Mouse (Mus musculus) midbrain, postnatal 0 days (tissue): ENCODE measurements around the gene Gsap. TPM values are rescaled to one million over a fixed set of nuclear protein-coding genes. Genes with fewer than 3 reads are reported as not detected.

Experiments
- ATAC-seq: fragments of 200-750 bp; cut with Nextera tagmentation; 2 replicates; pipeline ENCODE4 v1.8.0; 2017; ENCODE audit warnings: moderate number of reproducible peaks, mild to moderate bottlenecking, moderate TSS enrichment, moderate library complexity; ENCODE audit not compliant: low FRiP score
- DNase-seq: peaks from one replicate; pipeline ENCODE4 v3.0.0-alpha.2; 2015; ENCODE audit warnings: low spot score
- H3K27ac ChIP-seq: fragments of 300-500 bp; sonication (generic); 2 replicates; pipeline ENCODE4 v1.5.1; 2014; ENCODE audit warnings: low read depth, mild to moderate bottlenecking, low read length, mixed read lengths
- H3K27me3 ChIP-seq: fragments of 300-500 bp; sonication (generic); 2 replicates; pipeline ENCODE4 v1.6.1; 2014; ENCODE audit warnings: low read length, control low read depth, mixed read lengths; ENCODE audit not compliant: insufficient read depth
- H3K36me3 ChIP-seq: fragments of 300-500 bp; sonication (generic); 2 replicates; pipeline ENCODE4 v1.6.1; 2014; ENCODE audit warnings: low read length, control low read depth, mixed read lengths; ENCODE audit not compliant: insufficient read depth
- H3K4me1 ChIP-seq: fragments of 300-500 bp; sonication (generic); 2 replicates; pipeline ENCODE4 v1.6.1; 2014; ENCODE audit warnings: mild to moderate bottlenecking, control low read depth, antibody characterized with exemption, low read length, mixed read lengths; ENCODE audit not compliant: insufficient read depth
- H3K4me2 ChIP-seq: fragments of 300-500 bp; sonication (generic); 2 replicates; pipeline ENCODE4 v1.6.1; 2014; ENCODE audit warnings: low read depth, mild to moderate bottlenecking, low read length, mixed read lengths; ENCODE audit not compliant: poor library complexity, severe bottlenecking
- H3K4me3 ChIP-seq: fragments of 300-500 bp; sonication (generic); 2 replicates; pipeline ENCODE4 v1.5.1; 2014; ENCODE audit warnings: low read depth, mild to moderate bottlenecking, low read length, moderate library complexity
- H3K9ac ChIP-seq: fragments of 300-500 bp; sonication (generic); replicated peaks from 2 replicates; pipeline ENCODE4 v1.6.1; 2014; ENCODE audit warnings: mild to moderate bottlenecking, low read length, moderate library complexity, mixed read lengths; ENCODE audit not compliant: poor library complexity, severe bottlenecking
- H3K9me3 ChIP-seq: fragments of 300-500 bp; sonication (generic); 2 replicates; pipeline ENCODE4 v1.6.1; 2016; ENCODE audit warnings: low read length, control low read depth
- CTCF ChIP-seq: IDR thresholded peaks from 2 replicates; pipeline ENCODE4 v1.5.1; 2016; ENCODE audit warnings: antibody characterized with exemption, mild to moderate bottlenecking
- WGBS: fragments of 180-500 bp; shearing (Covaris S2); extraction: QIAGEN DNeasy Blood & Tissue Kit; methylation state at CpG from one replicate; pipeline ENCODE4 v1.1.7; 2014; 5-methylcytosine and 5-hydroxymethylcytosine counted together
- polyA plus RNA-seq: library from polyadenylated mRNA; unstranded; fragments of >200 nt; fragmentation: Nextera tagmentation; extraction: Ambion mirVana; gene quantifications from 2 replicates; pipeline ENCODE4 v1.2.1, GENCODE M21; 2015
- total RNA-seq: library from RNA; depleted of rRNA; stranded (reverse); fragments of >200 nt; gene quantifications from 2 replicates; pipeline ENCODE4 v1.2.3, GENCODE M21; 2014

Gsap gene
- total and polyA plus RNA-seq, 2 experiments from 2014 or later = 5.3 to 7.2 TPM

- H3K27me3 ChIP-seq = no peaks in the 10 kb centered on the region
- H3K4me1 ChIP-seq = no peaks in the 10 kb centered on the region
- H3K4me2 ChIP-seq = no peak overlapping the region
- WGBS = 76% methylated on average over 8 of the region's 8 CpGs
- H3K27ac ChIP-seq = no peak overlapping the region
- H3K9ac ChIP-seq = no peak overlapping the region
- ATAC-seq (no peak), DNase-seq (no peak)
- H3K9me3 ChIP-seq = no peaks in the 10 kb centered on the region
- no peak overlapping the region for H3K4me3 ChIP-seq
- no peaks in the 10 kb centered on the region for H3K36me3 ChIP-seq
- TF ChIP-seq CTCF = no peak
Observed at GRCm38 (mm10) chr5:21264352-21265021, 78.4 kb downstream of the Gsap start.

GRCm38 (mm10) chr5:21265049-21265448, 79.0 kb downstream of the Gsap start:
- 13% methylated on average over 4 of the region's 4 CpGs for WGBS
- H3K4me2 ChIP-seq = no peak overlapping the region
- H3K4me3 ChIP-seq = no peak overlapping the region
- no peaks in the 10 kb centered on the region for H3K9me3 ChIP-seq
- ATAC-seq (peak; percentile 69), DNase-seq (peak; percentile 93)
- no peak overlapping the region for H3K9ac ChIP-seq
- 0 out of 2 replicates have a peak, but pooled peaks cover 3% of the 10 kb centered on the region for H3K36me3 ChIP-seq
- no peaks in the 10 kb centered on the region for H3K27me3 ChIP-seq
- H3K4me1 ChIP-seq = no peaks in the 10 kb centered on the region
- peak; percentile 97 for TF ChIP-seq CTCF
- no peak overlapping the region for H3K27ac ChIP-seq

GRCm38 (mm10) chr5:21267090-21267489, 81.0 kb downstream of the Gsap start:
- 91% methylated on average over 2 of the region's 2 CpGs for whole genome bisulfite sequencing
- DNase-seq (no peak), ATAC-seq (no peak)
- Histone ChIP-seq H3K4me3 (no peak overlapping the region), H3K27me3 (no peaks in the 10 kb centered on the region), H3K27ac (no peak overlapping the region), H3K9ac (no peak overlapping the region), H3K4me1 (no peaks in the 10 kb centered on the region), H3K36me3 (0 out of 2 replicates have a peak, but pooled peaks cover 4% of the 10 kb centered on the region), H3K4me2 (no peak overlapping the region), H3K9me3 (no peaks in the 10 kb centered on the region)
- TF ChIP-seq CTCF = no peak

- Histone ChIP-seq H3K9me3 (no peaks in the 10 kb centered on the region), H3K4me3 (no peak overlapping the region), H3K36me3 (0 out of 2 replicates have a peak, but pooled peaks cover 4% of the 10 kb centered on the region), H3K4me1 (no peaks in the 10 kb centered on the region), H3K9ac (no peak overlapping the region), H3K4me2 (no peak overlapping the region), H3K27ac (no peak overlapping the region), H3K27me3 (no peaks in the 10 kb centered on the region)
- ATAC-seq = no peak
- DNase-seq = no peak
- 77% methylated on average over 5 of the region's 5 CpGs for WGBS
- no peak for TF ChIP-seq CTCF
Observed at GRCm38 (mm10) chr5:21269446-21269845, 83.4 kb downstream of the Gsap start.

GRCm38 (mm10) chr5:21270756-21271155, 84.7 kb downstream of the Gsap start:
- TF ChIP-seq CTCF = no peak
- 86% methylated on average over 4 of the region's 4 CpGs for WGBS
- no peak for ATAC-seq
- Histone ChIP-seq H3K36me3 (0 out of 2 replicates have a peak, but pooled peaks cover 4% of the 10 kb centered on the region), H3K4me2 (no peak overlapping the region), H3K9ac (no peak overlapping the region), H3K4me3 (no peak overlapping the region), H3K27me3 (no peaks in the 10 kb centered on the region), H3K9me3 (no peaks in the 10 kb centered on the region), H3K4me1 (no peaks in the 10 kb centered on the region), H3K27ac (no peak overlapping the region)
- no peak for DNase-seq
